Mouse (Mus musculus) liver, embryonic 13.5 days (tissue): Measurements from ENCODE around the gene Gm9513. TPM values are rescaled to one million over a fixed set of nuclear protein-coding genes. Genes with fewer than 3 reads are reported as not detected.

Source experiments
- ATAC-seq: fragments of 200-750 bp; cut with Nextera tagmentation; 2 replicates; pipeline ENCODE4 v1.8.0; 2017; ENCODE audit warnings: low read depth, mild to moderate bottlenecking, moderate number of reproducible peaks, moderate library complexity
- DNase-seq: peaks from one replicate; pipeline ENCODE4 v3.0.0; 2022
- H3K27ac ChIP-seq: fragments of 300-500 bp; sonication (generic); 2 replicates; pipeline ENCODE4 v1.5.1; 2015; ENCODE audit warnings: moderate library complexity, mild to moderate bottlenecking, inconsistent platforms
- H3K27me3 ChIP-seq: fragments of 300-500 bp; sonication (generic); 2 replicates; pipeline ENCODE4 v1.6.1; 2015; ENCODE audit warnings: mild to moderate bottlenecking, inconsistent platforms
- H3K36me3 ChIP-seq: fragments of 300-500 bp; sonication (generic); 2 replicates; pipeline ENCODE4 v1.6.1; 2015; ENCODE audit warnings: mild to moderate bottlenecking, inconsistent platforms
- H3K4me1 ChIP-seq: fragments of 300-500 bp; sonication (generic); replicated peaks from 2 replicates; pipeline ENCODE4 v1.6.1; 2015; ENCODE audit warnings: inconsistent platforms
- H3K4me2 ChIP-seq: fragments of 300-500 bp; sonication (generic); 2 replicates; pipeline ENCODE4 v1.6.1; 2015; ENCODE audit warnings: inconsistent platforms, mild to moderate bottlenecking, moderate library complexity
- H3K4me3 ChIP-seq: fragments of 300-500 bp; sonication (generic); replicated peaks from 2 replicates; pipeline ENCODE4 v1.5.1; 2015; ENCODE audit warnings: mild to moderate bottlenecking, inconsistent platforms
- H3K9ac ChIP-seq: fragments of 300-500 bp; sonication (generic); 2 replicates; pipeline ENCODE4 v1.6.1; 2015; ENCODE audit warnings: mild to moderate bottlenecking, inconsistent platforms
- H3K9me3 ChIP-seq: fragments of 300-500 bp; sonication (generic); replicated peaks from 2 replicates; pipeline ENCODE4 v1.6.1; 2016; ENCODE audit warnings: inconsistent platforms
- WGBS: fragments of 180-500 bp; shearing (Covaris S2); methylation state at CpG from one replicate; pipeline ENCODE4 v1.1.7; 2015; ENCODE audit not compliant: insufficient replicate concordance; 5-methylcytosine and 5-hydroxymethylcytosine counted together
- polyA plus RNA-seq: library from polyadenylated mRNA; unstranded; fragments of >200 nt; fragmentation: Nextera tagmentation; extraction: Ambion mirVana; gene quantifications from 2 replicates; pipeline ENCODE4 v1.2.1, GENCODE M21; 2015

Gm9513 gene
- polyA plus RNA-seq: not detected in 2 replicates

- Histone ChIP-seq H3K4me1 (no peaks in the 10 kb centered on the region), H3K27ac (no peak within 1 kb of the TSS), H3K27me3 (no peaks in the 10 kb centered on the region), H3K4me3 (no peak within 1 kb of the TSS), H3K9me3 (no peaks in the 10 kb centered on the region), H3K4me2 (no peak within 1 kb of the TSS), H3K9ac (no peak within 1 kb of the TSS), H3K36me3 (no peaks in the 10 kb centered on the region)
- DNase-seq (no peak), ATAC-seq (no peak)
- WGBS: 32% methylated on average over 3 of the region's 3 CpGs
These were observed at the start of gene Gm9513 for GRCm38 (mm10) chr9:36475338-36475737. Gene Gm9513, plus strand, starts transcription at chr9:36475638.

- H3K27me3 ChIP-seq: no peaks in the 10 kb centered on the region
- no peak within 1 kb of the TSS for H3K9ac ChIP-seq
- no peak for ATAC-seq
- no peaks in the 10 kb centered on the region for H3K36me3 ChIP-seq
- H3K4me1 ChIP-seq: no peaks in the 10 kb centered on the region
- no peak within 1 kb of the TSS for H3K4me2 ChIP-seq
- no peak for DNase-seq
- H3K27ac ChIP-seq: no peak within 1 kb of the TSS
- no peak within 1 kb of the TSS for H3K4me3 ChIP-seq
- no peaks in the 10 kb centered on the region for H3K9me3 ChIP-seq
- 48% methylated on average over 4 of the region's 4 CpGs for WGBS
These were observed 43.9 kb upstream of the Gm9513 start, which contains the start of gene Gm7257 for GRCm38 (mm10) chr9:36431584-36431983. Gene Gm7257, plus strand, starts transcription at chr9:36431884.

- Histone ChIP-seq H3K36me3 (no peaks in the 10 kb centered on the region), H3K4me1 (no peaks in the 10 kb centered on the region), H3K9ac (no peak overlapping the region), H3K4me2 (no peak overlapping the region), H3K27ac (no peak overlapping the region), H3K27me3 (no peaks in the 10 kb centered on the region), H3K4me3 (no peak overlapping the region), H3K9me3 (no peaks in the 10 kb centered on the region)
- no peak for DNase-seq
- WGBS: 26% methylated on average over 2 of the region's 2 CpGs
- ATAC-seq: no peak
These were observed 40.2 kb upstream of the Gm9513 start for GRCm38 (mm10) chr9:36435051-36435764.

- H3K9me3 ChIP-seq: peaks cover 4% of the 10 kb centered on the region; the same call in 1 of the 2 replicates
These were observed 19.2 kb downstream of the Gm9513 start for GRCm38 (mm10) chr9:36494501-36495220.

GRCm38 (mm10) chr9:36495824-36496223, 20.4 kb downstream of the Gm9513 start:
- no peaks in the 10 kb centered on the region for H3K27me3 ChIP-seq
- H3K36me3 ChIP-seq: no peaks in the 10 kb centered on the region
- peaks cover 4% of the 10 kb centered on the region; the same call in 1 of the 2 replicates for H3K9me3 ChIP-seq
- no peak overlapping the region for H3K4me2 ChIP-seq
- H3K4me1 ChIP-seq: no peaks in the 10 kb centered on the region
- H3K27ac ChIP-seq: no peak overlapping the region
- no peak overlapping the region for H3K9ac ChIP-seq
- DNase-seq: no peak
- ATAC-seq: no peak
- WGBS: 41% methylated on average over 1 of the region's 1 CpGs
- no peak overlapping the region for H3K4me3 ChIP-seq

More at GRCm38 (mm10) chr9:36494501-36495220, 19.2 kb downstream of the Gm9513 start:
- Histone ChIP-seq H3K27me3 (no peaks in the 10 kb centered on the region), H3K4me2 (no peak overlapping the region), H3K36me3 (no peaks in the 10 kb centered on the region), H3K4me3 (no peak overlapping the region), H3K9ac (no peak overlapping the region), H3K27ac (no peak overlapping the region), H3K4me1 (no peaks in the 10 kb centered on the region)
- WGBS: 62% methylated on average over 4 of the region's 4 CpGs
- DNase-seq (no peak), ATAC-seq (no peak)

GRCm38 (mm10) chr9:36504211-36504610, 28.8 kb downstream of the Gm9513 start:
- H3K9me3 ChIP-seq: peaks cover 11% of the 10 kb centered on the region; the same call in 1 of the 2 replicates
- H3K4me2 ChIP-seq: no peak overlapping the region
- H3K27ac ChIP-seq: no peak overlapping the region
- H3K36me3 ChIP-seq: no peaks in the 10 kb centered on the region
- no peaks in the 10 kb centered on the region for H3K27me3 ChIP-seq
- no peak overlapping the region for H3K9ac ChIP-seq
- no peak for DNase-seq
- ATAC-seq: no peak
- no peak overlapping the region for H3K4me3 ChIP-seq
- WGBS: 70% methylated on average over 5 of the region's 5 CpGs
- H3K4me1 ChIP-seq: no peaks in the 10 kb centered on the region

Other genes starting within 250 kb of the Gm9513 start
- not detected in 2 replicates for gene Gm7257, start 43.8 kb upstream of the Gm9513 start, polyA plus RNA-seq
- gene Gm5615, start 66.3 kb downstream of the Gm9513 start, polyA plus RNA-seq: not detected in 2 replicates
- not detected in 2 replicates for gene Gm17689, start 107.0 kb downstream of the Gm9513 start, polyA plus RNA-seq
- not detected in 2 replicates for gene A630095E13Rik, start 167.7 kb downstream of the Gm9513 start, polyA plus RNA-seq
- not detected in 2 replicates for gene Acrv1, start 217.6 kb downstream of the Gm9513 start, polyA plus RNA-seq